Mouse (Mus musculus) retina, adult 2 months (tissue): ENCODE measurements around the gene Lsamp.

ENCODE experiments used
- DNase-seq: peaks from one replicate; pipeline ENCODE4 v3.0.0-alpha.2; 2012; ENCODE audit warnings: low read depth, low spot score

Lsamp gene

GRCm38 (mm10) chr16:40945834-40946233 is 961.7 kb downstream of the Lsamp start:
- no peak for DNase-seq

- no peak for DNase-seq
Measured at GRCm38 (mm10) chr16:40948013-40948412, 963.9 kb downstream of the Lsamp start.

- no peak for DNase-seq
Measured at GRCm38 (mm10) chr16:40959211-40959610, 975.0 kb downstream of the Lsamp start.

- DNase-seq, result no peak
Measured at GRCm38 (mm10) chr16:40960586-40960985, 976.4 kb downstream of the Lsamp start.

GRCm38 (mm10) chr16:40968088-40968860 is 984.1 kb downstream of the Lsamp start:
- DNase-seq, result peak; percentile 49

GRCm38 (mm10) chr16:40971382-40971781 is 987.2 kb downstream of the Lsamp start:
- no peak for DNase-seq

GRCm38 (mm10) chr16:40974084-40974483 is 989.9 kb downstream of the Lsamp start:
- no peak for DNase-seq

GRCm38 (mm10) chr16:40983026-40983425 is 998.9 kb downstream of the Lsamp start:
- no peak for DNase-seq

- no peak for DNase-seq
Measured at GRCm38 (mm10) chr16:41007569-41007968, 1023.4 kb downstream of the Lsamp start.

GRCm38 (mm10) chr16:41034746-41035145 is 1050.6 kb downstream of the Lsamp start:
- DNase-seq, result no peak

- no peak for DNase-seq
Measured at GRCm38 (mm10) chr16:41041686-41042085, 1057.5 kb downstream of the Lsamp start.

- no peak for DNase-seq
Measured at GRCm38 (mm10) chr16:41063270-41063857, 1079.2 kb downstream of the Lsamp start.

GRCm38 (mm10) chr16:41073470-41073869 is 1089.3 kb downstream of the Lsamp start:
- no peak for DNase-seq

- DNase-seq, result no peak
Measured at GRCm38 (mm10) chr16:41088648-41089047, 1104.5 kb downstream of the Lsamp start.

GRCm38 (mm10) chr16:41090092-41090491 is 1105.9 kb downstream of the Lsamp start:
- DNase-seq, result no peak

- no peak for DNase-seq
Measured at GRCm38 (mm10) chr16:41091259-41091658, 1107.1 kb downstream of the Lsamp start.

- DNase-seq, result no peak
Measured at GRCm38 (mm10) chr16:41102805-41103204, 1118.6 kb downstream of the Lsamp start.

GRCm38 (mm10) chr16:41124361-41124760 is 1140.2 kb downstream of the Lsamp start:
- DNase-seq, result no peak

- DNase-seq, result no peak
Measured at GRCm38 (mm10) chr16:41125051-41125450, 1140.9 kb downstream of the Lsamp start.

GRCm38 (mm10) chr16:41131053-41131452 is 1146.9 kb downstream of the Lsamp start:
- DNase-seq, result peak; percentile 15

- no peak for DNase-seq
Measured at GRCm38 (mm10) chr16:41172839-41173238, 1188.7 kb downstream of the Lsamp start.

- DNase-seq, result no peak
Measured at GRCm38 (mm10) chr16:41179557-41179956, 1195.4 kb downstream of the Lsamp start.

- DNase-seq, result no peak
Measured at GRCm38 (mm10) chr16:41180867-41181266, 1196.7 kb downstream of the Lsamp start.
